Mouse (Mus musculus) spleen, embryonic (tissue): ENCODE measurements at regions not wholly inside any gene's neighbourhood (a gene's known extent, or its start where the extent isn't known, plus 50 kb on each side); places are given as distances from the start of the nearest gene placed in this dataset.

Experiments
- CTCF ChIA-PET: fragments of 350-600 bp; sonication (Branson Sonifier 250); formaldehyde crosslinking; loops from one replicate; lab custom pipeline; 2022; lab: Charles Lee

DNA sequence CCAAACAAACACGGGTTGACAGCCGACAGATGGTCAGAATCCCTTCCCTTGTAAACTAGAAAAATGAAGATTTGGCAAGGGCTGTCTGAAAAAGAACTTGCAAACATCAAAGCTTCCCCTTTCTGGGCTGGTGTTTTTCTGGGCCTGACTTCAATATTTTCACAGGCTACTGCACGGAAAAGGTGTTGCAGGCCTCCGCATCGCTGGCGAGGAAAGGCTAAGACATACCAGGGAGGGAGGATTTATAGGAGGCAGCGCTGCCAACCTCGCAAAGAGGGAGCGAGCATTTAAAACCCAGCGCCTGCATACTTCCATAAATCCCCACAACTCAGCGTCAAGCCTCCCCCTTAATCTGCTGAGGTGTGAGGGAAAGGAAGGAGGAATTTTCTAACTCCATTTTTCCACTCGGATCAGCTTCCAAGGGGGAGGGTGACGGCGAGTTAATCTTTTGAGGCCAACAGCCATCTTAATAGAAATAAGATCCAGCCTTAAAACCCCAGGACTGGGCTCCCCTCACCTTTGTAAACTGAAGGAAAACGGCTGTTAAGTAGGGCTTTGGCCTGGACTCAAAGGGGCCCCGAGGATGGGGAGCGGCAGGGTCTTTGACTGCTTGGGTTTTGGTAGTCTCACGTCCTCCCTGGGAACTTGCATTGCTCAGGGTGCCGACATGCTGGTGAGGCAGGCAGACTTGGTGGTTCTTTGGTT, 199.9 kb downstream of the Rplp1 start:
- CTCF ChIA-PET = no interaction called here

- CTCF ChIA-PET = no interaction called here
Measured at GRCm38 (mm10) chr9:61713806-61714205, 200.5 kb downstream of the Rplp1 start.

GRCm38 (mm10) chr9:61711296-61711695, 203.0 kb downstream of the Rplp1 start:
- CTCF ChIA-PET = interaction anchor here (0.5 kb wide), 1 partner anchor 205 kb away, joined by 4 read pairs; no protein-coding TSS in a partner anchor

DNA sequence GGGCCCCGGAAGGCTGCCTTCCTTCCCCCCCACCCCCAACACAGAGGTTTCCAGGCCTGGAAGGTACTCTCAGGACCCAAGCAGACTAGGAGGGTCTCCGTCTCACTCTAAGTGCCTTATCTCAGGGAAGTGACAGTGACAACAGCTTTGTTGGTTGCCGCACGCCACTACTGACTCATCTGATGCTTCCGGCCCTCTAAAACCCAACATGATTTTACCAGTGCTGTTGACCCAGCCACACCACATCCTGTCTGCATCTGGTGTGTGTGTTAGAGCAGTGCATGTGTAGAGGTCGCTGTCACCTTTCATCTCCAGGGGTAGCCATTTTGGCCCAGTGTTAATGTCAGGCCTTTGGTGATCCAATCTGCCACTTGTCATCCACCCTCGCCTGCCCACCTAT, 206.5 kb downstream of the Rplp1 start:
- CTCF ChIA-PET = interaction anchor here (0.8 kb wide), 1 partner anchor 26 kb away, joined by 15 read pairs; no protein-coding TSS in a partner anchor

- CTCF ChIA-PET = no interaction called here
Measured at GRCm38 (mm10) chr9:61707296-61707695, 207.0 kb downstream of the Rplp1 start.

DNA sequence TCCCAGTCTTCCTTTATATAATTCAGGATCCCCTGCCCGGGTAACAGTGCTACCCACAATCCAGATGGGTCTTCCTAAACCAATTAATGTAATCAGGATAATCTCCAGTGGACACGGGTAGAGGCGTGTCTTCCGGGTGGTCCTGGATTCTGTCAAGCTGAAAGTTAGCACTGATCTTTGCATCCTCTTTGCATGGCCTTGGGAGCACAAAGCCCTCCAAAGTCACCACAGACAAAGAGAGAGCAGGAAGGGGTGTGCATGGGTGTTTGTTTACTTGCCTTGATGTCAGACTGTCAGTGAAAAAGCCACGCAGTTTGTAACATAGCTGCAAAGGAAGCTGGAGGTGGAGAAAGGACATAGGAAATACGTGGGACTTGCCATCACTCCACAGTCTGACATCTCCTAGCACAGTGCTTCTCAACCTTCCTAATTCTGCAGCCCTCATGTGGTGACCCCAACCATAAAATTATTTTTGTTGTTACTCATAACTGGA, 208.0 kb downstream of the Rplp1 start:
- CTCF ChIA-PET = no interaction called here

DNA sequence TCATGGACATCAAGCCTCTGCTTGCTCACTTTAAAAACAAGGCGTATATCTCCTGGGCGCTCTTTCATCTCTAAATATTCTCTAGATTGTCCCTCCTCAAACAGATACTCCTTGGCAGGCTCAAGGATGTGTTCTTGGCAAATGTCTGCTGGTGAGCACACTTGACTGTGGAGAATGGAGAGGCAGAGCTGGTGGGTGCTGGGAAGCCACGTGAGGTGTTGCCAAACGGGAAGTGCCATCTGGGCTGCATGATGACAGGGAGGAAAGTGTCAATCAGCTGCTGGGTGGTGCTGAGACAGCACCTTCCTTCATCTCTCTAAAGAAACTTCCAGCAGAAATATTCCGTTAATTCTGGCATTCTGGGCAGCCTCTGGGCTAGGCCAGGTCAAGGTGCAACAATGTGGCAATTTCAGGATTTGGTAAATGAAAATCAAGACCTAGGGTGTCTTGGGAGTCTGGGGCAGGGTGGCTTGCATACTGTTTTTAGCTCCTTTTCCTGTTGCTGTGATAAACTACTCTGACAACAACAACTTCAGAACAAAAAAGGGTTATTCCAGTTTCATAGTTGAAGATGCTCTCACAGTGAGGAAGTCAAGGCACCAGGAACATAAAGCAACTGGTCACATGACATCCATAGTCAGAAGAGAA, 208.6 kb downstream of the Rplp1 start:
- CTCF ChIA-PET = no interaction called here

DNA sequence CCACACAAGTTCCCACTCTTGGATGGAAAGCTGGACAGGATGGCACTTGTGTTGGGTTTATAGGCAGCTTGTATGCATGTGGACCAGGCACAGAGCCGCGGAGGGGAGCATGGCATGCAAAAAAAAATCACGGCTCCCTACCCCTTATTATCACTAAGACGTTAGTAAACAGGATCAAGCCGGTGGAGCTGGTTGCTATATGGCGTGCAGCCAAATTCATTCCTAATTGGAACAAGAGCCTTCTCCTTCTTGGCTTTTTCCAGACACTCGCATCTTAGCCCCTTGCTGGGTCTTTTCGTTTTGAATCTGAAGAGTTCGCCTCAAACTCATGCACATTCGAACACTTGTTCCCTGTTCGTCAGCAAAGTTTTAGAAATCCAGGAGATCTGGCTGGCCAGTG, 211.0 kb downstream of the Rplp1 start:
- CTCF ChIA-PET = interaction anchor here (0.6 kb wide), 1 partner anchor 342 kb away, joined by 3 read pairs; no protein-coding TSS in a partner anchor

DNA sequence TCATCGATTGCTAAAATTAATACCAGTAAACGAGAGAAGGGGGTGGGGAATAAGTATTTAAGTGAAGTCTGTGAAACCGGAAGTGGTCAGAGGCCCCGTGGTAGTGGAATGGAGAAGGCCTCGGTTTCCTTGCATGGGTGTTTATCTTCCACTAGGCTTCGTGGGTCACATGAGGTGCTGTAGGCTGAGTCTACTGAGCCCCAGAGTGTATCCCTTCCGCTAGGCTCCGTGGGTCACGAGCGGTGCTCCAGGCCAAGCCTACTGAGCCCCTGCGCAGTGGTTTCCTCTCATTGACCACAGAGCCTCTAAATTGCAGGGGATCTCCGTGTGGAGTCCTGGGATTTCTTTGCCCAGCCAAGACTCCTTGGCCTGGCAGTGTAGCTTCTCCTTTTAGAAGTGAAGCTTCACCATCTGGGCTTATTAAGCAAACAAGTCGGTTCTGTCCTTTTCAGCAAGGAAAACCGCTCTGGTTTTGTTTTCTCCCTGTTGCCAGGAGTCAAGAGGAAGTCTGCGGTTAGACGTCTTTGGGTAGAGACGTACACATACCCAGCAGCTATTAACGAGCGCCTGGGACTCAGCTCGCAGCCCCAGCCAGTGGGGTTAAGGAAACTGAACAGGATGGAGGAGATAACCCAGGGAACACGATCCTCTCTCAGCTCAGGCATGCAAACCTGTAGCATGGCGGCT, 211.9 kb downstream of the Rplp1 start:
- CTCF ChIA-PET = no interaction called here

DNA sequence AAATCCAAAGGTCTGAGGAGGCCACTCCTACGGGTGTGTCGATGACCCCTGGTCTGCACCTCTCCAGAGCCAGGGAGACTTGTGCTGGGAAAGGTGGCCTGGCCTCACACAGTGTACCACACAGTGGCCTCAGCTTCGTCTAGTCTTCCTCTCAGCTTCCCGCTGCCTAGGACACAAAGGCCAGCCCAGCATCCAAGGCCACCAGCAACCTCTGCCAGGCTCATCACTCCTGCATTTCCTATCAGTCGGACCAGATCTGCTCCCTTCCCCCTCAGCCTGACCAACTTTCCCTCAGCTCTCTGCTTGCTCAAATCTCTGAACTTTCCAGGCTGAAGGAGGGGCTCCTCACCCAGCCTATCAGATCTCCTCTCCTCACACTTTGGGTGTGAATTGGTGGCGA, 213.8 kb downstream of the Rplp1 start:
- CTCF ChIA-PET = interaction anchor here (0.6 kb wide), 1 partner anchor 423 kb away, joined by 3 read pairs; no protein-coding TSS in a partner anchor

GRCm38 (mm10) chr9:61699618-61700017, 214.7 kb downstream of the Rplp1 start:
- CTCF ChIA-PET = no interaction called here

DNA sequence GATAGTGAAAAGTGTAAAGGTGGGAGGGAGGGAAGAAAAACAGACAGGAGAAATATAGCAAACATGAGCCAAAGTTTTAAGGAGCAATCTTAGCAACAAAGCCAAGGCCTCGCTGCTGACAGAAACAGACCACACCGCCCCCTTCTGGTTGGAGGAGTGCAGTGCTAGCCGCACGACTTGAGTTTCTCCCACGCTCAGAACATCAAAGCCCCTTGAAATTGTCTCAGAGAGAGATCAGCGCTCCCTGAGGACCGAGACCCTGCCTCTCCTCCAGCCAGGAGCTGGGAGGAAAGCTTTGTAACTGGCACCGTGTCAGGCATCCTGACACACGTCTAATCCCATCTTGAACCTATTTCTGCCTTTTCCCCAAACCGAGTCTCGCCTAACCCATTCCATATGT, 216.4 kb downstream of the Rplp1 start:
- CTCF ChIA-PET = interaction anchor here (0.5 to 0.7 kb wide), 5 partner anchors 32 to 801 kb away, joined by 3 to 16 read pairs (median 10); no protein-coding TSS in a partner anchor

- CTCF ChIA-PET = no interaction called here
Measured at GRCm38 (mm10) chr9:61696831-61697230, 217.5 kb downstream of the Rplp1 start.

DNA sequence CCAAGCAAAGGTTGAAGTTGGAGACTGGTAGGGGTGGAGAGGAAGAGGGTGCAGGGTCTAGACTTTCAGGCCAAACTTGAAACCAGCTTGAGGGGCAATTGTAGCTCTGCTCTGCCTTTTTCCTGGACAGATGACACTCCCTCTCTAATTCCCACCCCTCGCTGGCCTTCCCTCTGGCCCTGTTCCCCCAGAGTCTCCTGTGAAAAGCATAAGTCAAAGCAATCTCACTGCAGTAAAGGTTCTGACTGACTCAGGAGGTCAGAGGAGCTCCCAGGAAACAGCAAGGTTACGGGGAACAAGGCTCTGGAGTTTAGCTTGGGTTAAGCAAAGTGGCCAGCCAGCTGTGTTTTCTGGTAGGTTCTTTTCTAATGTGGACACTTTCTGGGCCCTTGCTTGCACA, 218.5 kb downstream of the Rplp1 start:
- CTCF ChIA-PET = interaction anchor here (1.0 kb wide), 1 partner anchor 264 kb away, joined by 3 read pairs; no protein-coding TSS in a partner anchor

DNA sequence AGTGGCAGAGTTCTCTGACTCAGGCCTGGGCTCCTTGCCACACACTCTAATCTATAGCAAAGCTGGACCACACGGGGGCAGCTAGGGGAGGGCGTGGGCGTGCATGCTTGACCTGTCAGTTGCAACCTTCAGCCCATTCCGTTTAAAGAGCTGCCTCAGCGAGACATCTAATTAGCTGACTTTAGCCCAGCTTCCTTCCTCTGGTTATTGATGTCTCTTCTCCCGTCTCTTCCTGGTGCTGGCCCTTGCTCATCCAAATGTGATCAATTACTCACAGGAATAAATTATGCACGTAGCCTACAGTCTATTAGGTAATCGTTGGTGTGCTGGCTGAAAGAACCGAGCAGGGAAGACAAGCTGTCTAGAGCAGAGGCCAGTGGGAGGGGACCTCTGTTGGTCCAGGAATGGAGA, 219.0 kb downstream of the Rplp1 start:
- CTCF ChIA-PET = interaction anchor here (1.0 kb wide), 2 partner anchors 264 to 310 kb away, joined by 3 to 4 read pairs; no protein-coding TSS in a partner anchor

- CTCF ChIA-PET = interaction anchor here (1.0 kb wide), 1 partner anchor 309 kb away, joined by 4 read pairs; no protein-coding TSS in a partner anchor
Measured at GRCm38 (mm10) chr9:61694206-61694605, 220.1 kb downstream of the Rplp1 start.

DNA sequence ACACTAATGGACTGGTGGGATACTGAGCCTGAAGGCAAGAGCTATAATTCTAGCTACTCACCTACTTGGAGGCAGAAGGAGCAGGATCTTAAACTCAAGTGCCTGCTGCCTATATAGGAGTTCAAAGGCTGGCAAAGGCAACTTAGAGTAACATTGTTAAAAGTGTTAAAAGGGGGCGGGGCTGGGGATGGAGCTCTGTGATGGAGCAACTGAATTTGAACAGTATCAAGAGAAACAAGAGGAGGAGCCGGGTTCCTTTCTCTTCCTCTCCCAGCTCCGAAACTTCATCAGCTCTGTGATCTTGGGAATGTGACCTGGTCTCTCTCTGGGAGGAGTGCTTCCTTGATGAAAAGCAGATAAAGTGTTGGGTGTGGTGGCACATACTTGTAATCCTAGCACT, 223.6 kb downstream of the Rplp1 start:
- CTCF ChIA-PET = no interaction called here

DNA sequence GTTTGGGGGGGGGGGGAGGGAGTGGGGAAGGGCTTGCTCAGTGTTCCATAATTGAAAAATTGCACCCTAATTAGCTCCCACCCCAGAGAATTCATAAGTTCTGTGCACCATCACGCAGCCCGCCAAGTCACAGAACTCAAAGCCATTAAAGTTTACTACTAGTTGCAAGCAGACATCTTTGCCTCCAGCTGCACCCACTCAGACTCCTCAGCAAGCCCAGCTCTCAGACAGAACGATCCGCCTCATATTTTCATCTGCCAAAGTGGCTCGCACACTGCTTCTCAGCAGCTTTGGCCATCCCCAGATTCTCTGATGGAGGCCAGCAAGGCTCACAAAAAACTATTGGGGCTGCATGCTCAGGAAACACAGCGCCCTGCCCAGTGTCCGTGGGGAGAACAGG, 224.4 kb downstream of the Rplp1 start:
- CTCF ChIA-PET = interaction anchor here (0.7 kb wide), 2 partner anchors 29 to 446 kb away, joined by 5 to 8 read pairs; no protein-coding TSS in a partner anchor

DNA sequence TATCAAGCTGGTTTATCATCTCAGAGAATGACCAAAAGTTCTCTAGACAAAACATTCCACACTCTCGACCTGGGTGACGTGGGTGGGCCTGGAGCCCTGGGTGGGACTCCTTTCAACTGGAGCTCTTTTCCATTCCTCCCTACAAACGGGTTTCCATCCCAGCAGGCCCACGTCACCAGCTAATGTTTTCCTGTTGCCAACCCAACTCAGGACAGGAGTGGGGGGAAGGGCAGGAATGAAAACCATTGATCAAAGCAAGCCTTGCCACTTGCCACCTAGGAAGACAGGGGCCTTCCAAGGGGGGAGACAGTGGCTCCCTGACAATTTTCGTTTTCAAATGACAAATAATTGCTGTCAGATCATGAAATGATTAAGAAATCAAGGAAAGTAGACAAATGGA, 224.8 kb downstream of the Rplp1 start:
- CTCF ChIA-PET = interaction anchor here (0.7 kb wide), 1 partner anchor 324 kb away, joined by 4 read pairs; no protein-coding TSS in a partner anchor

- CTCF ChIA-PET = no interaction called here
Measured at GRCm38 (mm10) chr9:61683557-61683956, 230.8 kb downstream of the Rplp1 start.

- CTCF ChIA-PET = interaction anchor here (0.8 kb wide), 1 partner anchor 309 kb away, joined by 5 read pairs; no protein-coding TSS in a partner anchor
Measured at GRCm38 (mm10) chr9:61682744-61683259, 231.5 kb downstream of the Rplp1 start.
